In genomic region chr10:124900044-124900443, GRCm38 (mm10) we compare ENCODE assay signal across 16 mouse cellular contexts.
DNase-seq lines count a peak whose midpoint lies in the region; ATAC-seq lines count a peak whose summit lies in the region.
"Had no signal": no experiment of that assay in that cellular context is flagged by ENCODE, and none has a peak within 500 bp of the region (broad histone marks: within the 10 kb centered on the region; RNA-seq: fewer than 3 reads in every experiment).

No protein-coding gene starts in this region.

- DNase-seq in frontal cortex, postnatal 25 days (ENCODE audit: low spot score in 2 of 2) = no peak
- peak; percentile 66 for DNase-seq in brain, adult 2 months (ENCODE audit: low read depth, low spot score)
- peak; percentile 34 for DNase-seq in layer of hippocampus, adult 9-11 months
- DNase-seq in left cerebral cortex, postnatal 4 days = peak; percentile 5
- no peak for DNase-seq in gastrocnemius, postnatal 25 days
- no peak for DNase-seq in heart, postnatal 10 days
- DNase-seq: adrenal gland, adult 2 months; cerebellum, adult 8-10 months; embryo, embryonic 11 days; gastrocnemius, adult 2 months; heart, adult 2 months; lung, embryonic 14.5 days; thymus, postnatal 25 days had no signal

- ATAC-seq in frontal cortex, adult (ENCODE audit: low TSS enrichment) = peak; percentile 80
- ATAC-seq: intestine, embryonic 15.5 days; midbrain, embryonic 16.5 days had no signal

- intact Hi-C loops in left cerebral cortex, postnatal 4 days (cut with DNase I) = no loop called here
- intact Hi-C loops in heart, postnatal 10 days (cut with DNase I) = no loop called here

Comparison
In these comparisons a context has a peak if more than half of its experiments do, and no peak if none do; other contexts are left out.
1. DNase-seq: peak in brain, adult 2 months (single experiment), layer of hippocampus, adult 9-11 months (single experiment) and left cerebral cortex, postnatal 4 days (single experiment); none in frontal cortex, postnatal 25 days (0 of 2), gastrocnemius, postnatal 25 days (single experiment) and heart, postnatal 10 days (0 of 2).